Mouse (Mus musculus): ENCODE results near the gene Cdh20.

DNA sequence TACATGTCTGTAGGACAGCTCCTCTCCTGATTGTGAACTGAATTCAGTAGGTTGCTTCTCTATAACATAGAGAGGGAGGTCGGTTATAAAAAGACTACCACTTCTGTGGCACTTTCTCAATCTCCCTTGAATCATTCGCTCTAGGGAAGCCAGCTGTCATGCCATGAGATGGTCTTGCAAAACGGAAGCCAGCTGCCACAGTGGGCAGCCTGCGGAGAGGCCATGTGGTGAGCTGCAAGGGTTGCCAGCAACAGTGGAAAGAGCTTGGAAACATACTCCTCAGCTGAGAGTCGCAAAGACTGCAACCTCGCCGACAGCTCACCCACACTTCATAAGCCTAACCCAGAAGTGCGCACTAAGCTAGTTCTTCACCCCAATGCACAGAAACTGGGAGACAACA, 13.8 kb upstream of the Cdh20 start:
- TF ChIP-seq POLR2A (IDR thresholded peaks at IDR 0.05; ENCODE audit: borderline replicate concordance, low read depth, low read length) = no peak
- no peak for TF ChIP-seq CTCF (IDR thresholded peaks at IDR 0.05; ENCODE audit: low read depth, low read length)
